Mouse (Mus musculus) embryonic facial prominence, embryonic 15.5 days (tissue): ENCODE data around the gene Rsbn1l. TPM values are rescaled to one million over a fixed set of nuclear protein-coding genes. Genes with fewer than 3 reads are reported as not detected.

Experiments
- ATAC-seq: fragments of 200-750 bp; cut with Nextera tagmentation; 2 replicates; pipeline ENCODE4 v1.8.0; 2017; ENCODE audit warnings: low read depth, moderate TSS enrichment; ENCODE audit not compliant: insufficient number of reproducible peaks, low FRiP score, low TSS enrichment
- H3K27ac ChIP-seq: fragments of 300-500 bp; sonication (generic); replicated peaks from 2 replicates; pipeline ENCODE4 v1.5.1; 2015; ENCODE audit warnings: mild to moderate bottlenecking, inconsistent platforms
- H3K27me3 ChIP-seq: fragments of 300-500 bp; sonication (generic); 2 replicates; pipeline ENCODE4 v1.6.1; 2015; ENCODE audit warnings: inconsistent platforms
- H3K36me3 ChIP-seq: fragments of 300-500 bp; sonication (generic); 2 replicates; pipeline ENCODE4 v1.6.1; 2015; ENCODE audit warnings: mild to moderate bottlenecking, inconsistent platforms
- H3K4me1 ChIP-seq: fragments of 300-500 bp; sonication (generic); 2 replicates; pipeline ENCODE4 v1.6.1; 2015; ENCODE audit warnings: inconsistent platforms
- H3K4me2 ChIP-seq: fragments of 300-500 bp; sonication (generic); replicated peaks from 2 replicates; pipeline ENCODE4 v1.6.1; 2015; ENCODE audit warnings: mild to moderate bottlenecking, inconsistent platforms
- H3K4me3 ChIP-seq: fragments of 300-500 bp; sonication (generic); replicated peaks from 2 replicates; pipeline ENCODE4 v1.5.1; 2015; ENCODE audit warnings: mild to moderate bottlenecking, inconsistent platforms
- H3K9ac ChIP-seq: fragments of 300-500 bp; sonication (generic); 2 replicates; pipeline ENCODE4 v1.6.1; 2015; ENCODE audit warnings: inconsistent platforms
- H3K9me3 ChIP-seq: fragments of 300-500 bp; sonication (generic); replicated peaks from 2 replicates; pipeline ENCODE4 v1.6.1; 2016; ENCODE audit warnings: inconsistent platforms
- WGBS: fragments of 180-500 bp; shearing (Covaris S2); methylation state at CpG from one replicate; pipeline ENCODE4 v1.1.7; 2015; 5-methylcytosine and 5-hydroxymethylcytosine counted together
- polyA plus RNA-seq: library from polyadenylated mRNA; unstranded; fragments of >200 nt; fragmentation: Nextera tagmentation; extraction: Ambion mirVana; gene quantifications from 2 replicates; pipeline ENCODE4 v1.2.1, GENCODE M21; 2015

Rsbn1l gene
- polyA plus RNA-seq, 1 experiment from 2014 or later, result 4.8 TPM

DNA sequence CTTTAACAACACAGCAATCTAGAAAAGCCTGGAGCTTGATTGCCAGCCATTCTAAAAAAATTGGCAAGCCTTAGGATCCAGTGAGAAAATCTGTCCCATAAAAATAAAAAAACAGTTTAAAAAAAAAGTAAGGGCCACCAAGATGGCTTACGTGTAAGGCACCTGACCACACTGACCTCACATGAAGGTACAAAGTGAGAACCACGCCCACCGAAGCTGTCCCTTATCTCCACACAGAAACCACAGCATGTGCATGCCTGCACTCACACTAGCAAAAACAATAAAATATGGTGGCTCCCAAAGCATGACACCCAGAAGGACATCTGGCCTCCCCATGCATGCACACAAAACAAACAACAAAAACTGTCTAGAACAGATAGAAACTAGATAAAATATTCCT lies 24.9 kb downstream of the Rsbn1l start:
- Histone ChIP-seq H3K4me1 (0 out of 2 replicates have a peak, but pooled peaks cover 3% of the 10 kb centered on the region), H3K9ac (no peak overlapping the region), H3K4me3 (no peak overlapping the region), H3K36me3 (no peaks in the 10 kb centered on the region), H3K9me3 (no peaks in the 10 kb centered on the region), H3K27ac (no peak overlapping the region), H3K4me2 (no peak overlapping the region), H3K27me3 (no peaks in the 10 kb centered on the region)
- 87% methylated on average over 3 of the region's 3 CpGs for WGBS
- no peak for ATAC-seq

GRCm38 (mm10) chr5:20930430-20930829 lies 25.8 kb downstream of the Rsbn1l start:
- H3K9ac ChIP-seq, result no peak overlapping the region
- H3K27me3 ChIP-seq, result no peaks in the 10 kb centered on the region
- H3K4me2 ChIP-seq, result no peak overlapping the region
- no peaks in the 10 kb centered on the region for H3K9me3 ChIP-seq
- 0 out of 2 replicates have a peak, but pooled peaks cover 3% of the 10 kb centered on the region for H3K4me1 ChIP-seq
- no peak overlapping the region for H3K27ac ChIP-seq
- H3K36me3 ChIP-seq, result no peaks in the 10 kb centered on the region
- ATAC-seq, result no peak
- no peak overlapping the region for H3K4me3 ChIP-seq

DNA sequence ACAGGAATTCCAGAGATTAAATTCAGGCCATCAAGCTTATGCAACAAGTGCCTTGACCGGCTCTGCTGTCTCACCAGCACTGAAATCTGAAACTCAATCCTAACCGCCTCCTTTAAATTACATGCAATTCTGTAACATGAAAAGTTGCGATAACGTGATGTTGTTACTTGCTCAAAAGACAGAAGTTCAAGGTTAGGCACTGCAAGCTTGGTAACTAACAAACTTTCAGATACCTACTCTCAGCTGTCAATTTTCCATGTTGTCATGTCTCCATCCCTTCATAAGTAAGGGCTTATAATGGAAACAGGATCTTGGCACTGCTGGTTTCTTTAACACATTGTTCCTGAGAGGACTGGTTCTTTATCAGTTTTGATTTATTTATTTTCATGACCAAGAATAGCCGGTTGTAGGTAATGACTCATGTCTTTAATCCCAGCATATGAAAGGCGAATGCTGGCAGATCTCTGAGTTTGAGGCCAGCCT lies 26.5 kb downstream of the Rsbn1l start:
- Histone ChIP-seq H3K27me3 (no peaks in the 10 kb centered on the region), H3K9ac (no peak overlapping the region), H3K36me3 (no peaks in the 10 kb centered on the region), H3K4me2 (no peak overlapping the region), H3K9me3 (no peaks in the 10 kb centered on the region), H3K4me3 (no peak overlapping the region), H3K4me1 (0 out of 2 replicates have a peak, but pooled peaks cover 3% of the 10 kb centered on the region), H3K27ac (no peak overlapping the region)
- 51% methylated on average over 6 of the region's 6 CpGs for WGBS
- no peak for ATAC-seq

DNA sequence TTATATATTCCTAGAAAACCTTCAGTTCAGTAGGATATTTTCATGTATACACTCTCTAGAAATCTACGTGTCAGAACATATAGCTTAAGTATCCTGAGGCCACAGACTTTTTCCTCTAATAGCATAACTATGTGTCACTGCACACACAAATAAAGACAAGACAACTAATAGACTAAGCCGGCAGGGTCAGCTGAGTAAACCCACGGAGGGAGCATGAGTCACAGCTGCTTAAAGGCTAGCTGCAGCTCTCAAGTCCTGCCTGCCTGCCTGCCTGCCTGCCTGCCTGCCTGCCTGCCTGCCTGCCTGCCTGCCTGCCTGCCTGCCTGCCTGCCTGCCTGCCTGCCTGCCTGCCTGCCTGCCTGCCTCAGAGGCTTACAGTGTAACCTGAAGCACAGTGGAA lies 30.7 kb downstream of the Rsbn1l start:
- Histone ChIP-seq H3K9me3 (no peaks in the 10 kb centered on the region), H3K9ac (no peak overlapping the region), H3K4me3 (no peak overlapping the region), H3K4me1 (0 out of 2 replicates have a peak, but pooled peaks cover 3% of the 10 kb centered on the region), H3K4me2 (no peak overlapping the region), H3K27ac (no peak overlapping the region), H3K27me3 (no peaks in the 10 kb centered on the region), H3K36me3 (0 out of 2 replicates have a peak, but pooled peaks cover 3% of the 10 kb centered on the region)
- no peak for ATAC-seq
- 71% methylated on average over 3 of the region's 3 CpGs for WGBS

GRCm38 (mm10) chr5:20924608-20925007 lies 31.6 kb downstream of the Rsbn1l start:
- no peak for ATAC-seq
- no peak overlapping the region for H3K4me2 ChIP-seq

GRCm38 (mm10) chr5:20919566-20919965 lies 36.6 kb downstream of the Rsbn1l start:
- no peak for ATAC-seq

More at GRCm38 (mm10) chr5:20924608-20925007, 31.6 kb downstream of the Rsbn1l start:
- Histone ChIP-seq H3K9ac (no peak overlapping the region), H3K4me3 (no peak overlapping the region), H3K9me3 (no peaks in the 10 kb centered on the region), H3K36me3 (0 out of 2 replicates have a peak, but pooled peaks cover 3% of the 10 kb centered on the region), H3K27me3 (no peaks in the 10 kb centered on the region), H3K4me1 (0 out of 2 replicates have a peak, but pooled peaks cover 2% of the 10 kb centered on the region), H3K27ac (no peak overlapping the region)
- 72% methylated on average over 3 of the region's 3 CpGs for WGBS

DNA sequence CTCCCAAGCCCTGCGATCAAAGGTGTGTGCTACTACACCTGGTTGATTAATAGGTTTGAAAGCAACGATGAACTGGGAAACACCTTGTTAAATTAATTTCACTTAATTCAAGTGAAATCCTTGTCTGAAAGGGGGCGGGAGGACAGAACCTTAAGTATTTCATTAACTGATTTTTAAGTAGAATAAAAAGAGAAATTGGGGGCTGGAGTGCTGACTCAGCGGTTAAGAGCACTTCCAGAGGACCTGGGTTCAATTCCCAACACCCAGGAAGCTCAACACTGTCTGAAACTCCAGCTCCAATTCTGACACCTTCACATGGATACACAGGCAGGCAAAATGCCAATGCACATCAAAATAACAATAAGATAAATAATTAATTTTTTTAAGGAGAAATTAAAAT lies 37.2 kb downstream of the Rsbn1l start:
- H3K9ac ChIP-seq, result no peak overlapping the region

More at GRCm38 (mm10) chr5:20919566-20919965, 36.6 kb downstream of the Rsbn1l start:
- no peak overlapping the region for H3K27ac ChIP-seq
- 0 out of 2 replicates have a peak, but pooled peaks cover 3% of the 10 kb centered on the region for H3K36me3 ChIP-seq
- no peak overlapping the region for H3K4me3 ChIP-seq
- no peak overlapping the region for H3K4me2 ChIP-seq
- 92% methylated on average over 9 of the region's 9 CpGs for WGBS
- no peak overlapping the region for H3K9ac ChIP-seq
- no peaks in the 10 kb centered on the region for H3K4me1 ChIP-seq
- no peaks in the 10 kb centered on the region for H3K9me3 ChIP-seq
- H3K27me3 ChIP-seq, result no peaks in the 10 kb centered on the region

DNA sequence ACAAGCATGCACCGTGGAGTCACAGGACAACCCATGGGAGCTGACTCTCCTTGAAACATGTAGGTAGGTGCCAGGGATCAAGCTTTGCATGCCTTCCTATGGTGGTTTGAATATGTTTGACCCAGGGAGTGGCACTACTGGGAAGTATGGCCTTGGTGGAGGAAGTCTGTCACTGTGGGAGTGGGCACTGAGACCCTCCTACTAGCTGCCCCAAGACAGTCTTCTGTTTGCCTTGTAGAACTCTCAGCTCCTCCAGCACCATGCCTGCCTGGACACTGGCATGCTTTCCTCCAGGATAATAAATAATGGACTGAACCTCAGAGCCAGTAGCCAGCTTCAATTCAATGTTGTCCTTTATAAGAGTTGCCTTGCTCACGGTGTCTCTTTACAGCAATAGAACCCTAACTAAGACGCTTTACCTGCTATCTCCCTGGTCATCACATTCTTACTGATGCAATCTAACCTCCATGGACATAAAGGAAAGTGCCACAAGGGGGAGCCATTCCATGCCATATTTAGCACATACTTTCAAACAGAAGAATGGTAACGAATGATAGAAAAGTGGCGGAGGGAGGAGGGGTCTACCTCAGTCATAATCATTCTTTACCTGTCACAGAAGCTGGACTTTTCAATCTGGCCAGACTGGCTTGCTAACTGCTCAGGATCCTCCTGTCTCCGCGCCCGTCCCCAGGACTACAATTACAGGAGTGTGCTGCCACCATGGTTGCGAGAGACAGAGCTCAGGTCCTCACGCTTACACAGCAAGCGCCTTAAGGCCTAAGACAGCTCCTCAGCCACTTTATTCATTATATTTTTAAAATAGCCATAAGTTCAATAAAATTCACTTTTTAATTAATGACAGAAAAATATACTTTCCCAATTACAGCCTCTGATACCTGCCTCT lies 42.6 kb downstream of the Rsbn1l start:
- Histone ChIP-seq H3K27ac (no peak overlapping the region), H3K4me3 (no peak overlapping the region), H3K9me3 (no peaks in the 10 kb centered on the region), H3K36me3 (no peaks in the 10 kb centered on the region), H3K9ac (no peak overlapping the region), H3K4me2 (no peak overlapping the region), H3K4me1 (no peaks in the 10 kb centered on the region), H3K27me3 (no peaks in the 10 kb centered on the region)
- 68% methylated on average over 11 of the region's 11 CpGs for WGBS
- ATAC-seq, result no peak

More for the DNA sequence above, 37.2 kb downstream of the Rsbn1l start:
- Histone ChIP-seq H3K4me1 (no peaks in the 10 kb centered on the region), H3K27ac (no peak overlapping the region), H3K27me3 (no peaks in the 10 kb centered on the region), H3K4me2 (no peak overlapping the region), H3K36me3 (0 out of 2 replicates have a peak, but pooled peaks cover 3% of the 10 kb centered on the region), H3K4me3 (no peak overlapping the region), H3K9me3 (no peaks in the 10 kb centered on the region)
- no peak for ATAC-seq
- 91% methylated on average over 4 of the region's 4 CpGs for WGBS

GRCm38 (mm10) chr5:20911741-20912140 lies 44.5 kb downstream of the Rsbn1l start:
- H3K27me3 ChIP-seq, result no peaks in the 10 kb centered on the region
- H3K27ac ChIP-seq, result no peak overlapping the region
- H3K9me3 ChIP-seq, result no peaks in the 10 kb centered on the region
- no peak overlapping the region for H3K4me2 ChIP-seq
- no peak for ATAC-seq
- 71% methylated on average over 2 of the region's 2 CpGs for WGBS
- H3K4me3 ChIP-seq, result no peak overlapping the region
- H3K4me1 ChIP-seq, result no peaks in the 10 kb centered on the region
- peaks cover 8% of the 10 kb centered on the region; the same call in 1 of the 2 replicates for H3K36me3 ChIP-seq
- no peak overlapping the region for H3K9ac ChIP-seq

DNA sequence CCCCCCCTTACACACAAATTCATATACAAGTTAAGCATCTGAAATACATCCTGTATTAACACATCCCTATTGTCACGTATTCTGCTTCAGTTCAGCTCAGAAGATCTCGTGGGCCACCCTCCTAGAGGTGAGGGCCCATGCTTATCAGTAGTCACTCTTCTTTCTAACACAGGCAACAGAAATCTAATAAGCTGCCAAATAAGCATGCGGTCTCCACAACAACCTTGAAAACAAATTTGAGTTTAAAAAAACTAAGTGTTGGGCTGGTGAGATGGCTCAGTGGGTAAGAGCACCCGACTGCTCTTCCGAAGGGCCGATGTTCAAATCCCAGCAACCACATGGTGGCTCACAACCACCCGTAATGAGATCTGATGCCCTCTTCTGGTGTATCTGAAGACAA lies 50.0 kb downstream of the Rsbn1l start:
- no peak for ATAC-seq
- Histone ChIP-seq H3K4me2 (no peak overlapping the region), H3K4me3 (no peak overlapping the region), H3K4me1 (no peaks in the 10 kb centered on the region), H3K9ac (no peak overlapping the region), H3K9me3 (no peaks in the 10 kb centered on the region), H3K36me3 (peaks cover 24% of the 10 kb centered on the region), H3K27ac (no peak overlapping the region), H3K27me3 (no peaks in the 10 kb centered on the region)
- 96% methylated on average over 7 of the region's 7 CpGs for WGBS

- Histone ChIP-seq H3K4me1 (no peaks in the 10 kb centered on the region), H3K4me2 (no peak overlapping the region), H3K27me3 (no peaks in the 10 kb centered on the region), H3K4me3 (no peak overlapping the region), H3K9ac (no peak overlapping the region), H3K9me3 (no peaks in the 10 kb centered on the region), H3K36me3 (peaks cover 28% of the 10 kb centered on the region), H3K27ac (no peak overlapping the region)
- ATAC-seq, result no peak
- WGBS, result 77% methylated on average over 2 of the region's 2 CpGs
Measured at GRCm38 (mm10) chr5:20905437-20905836, 50.8 kb downstream of the Rsbn1l start.
